Mouse (Mus musculus): ENCODE results near the gene Bex1. TPM values are rescaled to one million over a fixed set of nuclear protein-coding genes. Genes with fewer than 3 reads are reported as not detected.

The Bex1 gene
- polyA plus RNA-seq, 1 experiment, result 88.0 TPM

- TF ChIP-seq CTCF (IDR thresholded peaks at IDR 0.05; ENCODE audit: extremely low read depth, insufficient read depth, low read length) (no peak), POLR2A (IDR thresholded peaks at IDR 0.05; ENCODE audit: extremely low read depth, insufficient read depth, low read length) (no peak)
- H3K4me3 ChIP-seq (ENCODE audit: insufficient read depth, low read length), result peak overlapping the region; percentile 78; the same call in 1 of the 2 replicates
- H3K4me1 ChIP-seq (ENCODE audit: control insufficient read depth, insufficient read depth, low read length), result no peaks in the 10 kb centered on the region
- H3K27ac ChIP-seq (ENCODE audit: insufficient read depth, low read length), result no peak overlapping the region
These were observed 42.5 kb downstream of the Bex1 start for GRCm38 (mm10) chrX:136172786-136173185.

- TF ChIP-seq POLR2A (IDR thresholded peaks at IDR 0.05; ENCODE audit: extremely low read depth, insufficient read depth, low read length), result peak; percentile 94
- no peak for TF ChIP-seq CTCF (IDR thresholded peaks at IDR 0.05; ENCODE audit: extremely low read depth, insufficient read depth, low read length)
- Histone ChIP-seq H3K4me1 (ENCODE audit: control insufficient read depth, insufficient read depth, low read length) (no peaks in the 10 kb centered on the region), H3K4me3 (ENCODE audit: insufficient read depth, low read length) (peak within 1 kb of the TSS; percentile 78), H3K27ac (ENCODE audit: insufficient read depth, low read length) (peak within 1 kb of the TSS; percentile 64)
These were observed 43.2 kb downstream of the Bex1 start, which contains the start of gene Tceal8 for GRCm38 (mm10) chrX:136172118-136172551. Gene Tceal8 (minus strand): TSS chrX:136172342.

- H3K4me1 ChIP-seq (ENCODE audit: control insufficient read depth, insufficient read depth, low read length), result no peaks in the 10 kb centered on the region
- TF ChIP-seq POLR2A (IDR thresholded peaks at IDR 0.05; ENCODE audit: extremely low read depth, insufficient read depth, low read length), result no peak
- no peak for TF ChIP-seq CTCF (IDR thresholded peaks at IDR 0.05; ENCODE audit: extremely low read depth, insufficient read depth, low read length)
- peak overlapping the region; percentile 64 for H3K27ac ChIP-seq (ENCODE audit: insufficient read depth, low read length)
- H3K4me3 ChIP-seq (ENCODE audit: insufficient read depth, low read length), result peak overlapping the region; percentile 78
These were observed 43.9 kb downstream of the Bex1 start for GRCm38 (mm10) chrX:136171189-136172117.

- Histone ChIP-seq H3K4me3 (ENCODE audit: insufficient read depth, low read length) (no peak overlapping the region; the same call in 1 of the 2 replicates), H3K27ac (ENCODE audit: insufficient read depth, low read length) (no peak overlapping the region), H3K4me1 (ENCODE audit: control insufficient read depth, insufficient read depth, low read length) (no peaks in the 10 kb centered on the region)
- TF ChIP-seq POLR2A (IDR thresholded peaks at IDR 0.05; ENCODE audit: extremely low read depth, insufficient read depth, low read length) (no peak), CTCF (IDR thresholded peaks at IDR 0.05; ENCODE audit: extremely low read depth, insufficient read depth, low read length) (no peak)
These were observed 44.7 kb downstream of the Bex1 start for GRCm38 (mm10) chrX:136170625-136171024.

Other genes with a start within 250 kb of the Bex1 start
- 79.4 and 82.0 TPM in 2 replicates for gene Arxes2, start 221.7 kb downstream of the Bex1 start, polyA plus RNA-seq (2012; rRNA removed)
- gene Arxes1, start 182.1 kb downstream of the Bex1 start, polyA plus RNA-seq (2012; rRNA removed), result 16.7 and 17.4 TPM in 2 replicates
- gene Bex2, start 147.3 kb downstream of the Bex1 start, polyA plus RNA-seq (2012; rRNA removed), result 326 and 347 TPM in 2 replicates
- 0.09 and 0.23 TPM in 2 replicates for gene Nxf3, start 130.3 kb downstream of the Bex1 start, polyA plus RNA-seq (2012; rRNA removed)
- 22.9 and 23.4 TPM in 2 replicates for gene Bex4, start 76.5 kb downstream of the Bex1 start, polyA plus RNA-seq (2012; rRNA removed)
- 63.0 and 64.1 TPM in 2 replicates for gene Tceal8, start 43.2 kb downstream of the Bex1 start, polyA plus RNA-seq (2012; rRNA removed)
- 162 and 186 TPM in 2 replicates for gene Tceal5, start 11.6 kb downstream of the Bex1 start, polyA plus RNA-seq (2012; rRNA removed)
- gene Tceal7, start 734 bp downstream of the Bex1 start, polyA plus RNA-seq (2012; rRNA removed), result 1.4 and 1.7 TPM in 2 replicates
- gene Tceal9, start 29.6 kb upstream of the Bex1 start, polyA plus RNA-seq (2012; rRNA removed), result 104 TPM in 2 replicates
- gene Bex3, start 54.7 kb upstream of the Bex1 start, polyA plus RNA-seq (2012; rRNA removed), result 440 and 459 TPM in 2 replicates

Measured in cortical plate, adult 2 months (tissue).